ENCODE assay signal across 11 mouse cellular contexts in the genomic region with DNA sequence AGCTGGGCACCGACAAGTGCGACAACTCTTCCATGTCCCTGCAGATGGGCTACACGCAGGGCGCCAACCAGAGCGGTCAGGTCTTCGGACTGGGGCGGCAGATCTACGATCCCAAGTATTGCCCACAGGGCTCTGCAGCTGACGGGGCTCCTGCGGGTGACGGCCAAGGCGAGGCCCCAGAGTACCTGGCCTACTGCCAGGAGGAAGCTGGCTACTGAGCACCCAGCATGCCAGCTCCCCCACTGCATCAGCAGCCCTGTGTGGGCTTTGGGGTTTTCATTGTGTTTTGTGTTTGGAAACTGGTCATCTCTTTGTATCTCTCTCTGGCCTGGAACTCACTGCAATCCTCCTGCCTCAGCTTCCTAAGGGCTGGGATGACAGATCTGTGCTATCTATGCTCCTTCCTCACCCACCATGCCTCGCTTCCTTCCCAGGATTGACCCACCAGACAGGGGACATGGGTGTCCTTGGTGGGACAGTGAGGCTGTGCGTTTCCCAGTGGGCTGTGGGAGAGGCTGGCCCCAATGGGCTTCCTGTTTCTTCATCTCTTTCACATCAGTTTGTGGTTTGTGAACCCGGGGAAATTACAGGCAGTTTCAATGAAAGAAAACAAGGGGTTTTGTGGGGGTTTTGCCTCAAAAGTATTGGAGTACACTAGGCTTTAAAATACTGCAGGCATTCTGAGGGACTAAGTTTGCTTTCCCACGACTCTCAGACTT. TPM values are rescaled to one million over a fixed set of nuclear protein-coding genes. Genes with fewer than 3 reads are reported as not detected.
A peak's percentile ranks its signal among the peaks of the same experiment; 100 is the strongest.
DNase-seq lines count a peak whose midpoint lies in the region; ATAC-seq lines count a peak whose summit lies in the region.
"Had no signal": no experiment of that assay in that cellular context is flagged by ENCODE, and none has a peak within 500 bp of the region (broad histone marks: within the 10 kb centered on the region; RNA-seq: fewer than 3 reads in every experiment).

No protein-coding gene starts in this region.

- H3K4me1 ChIP-seq in heart, embryonic 12.5 days (replicated peaks): peaks cover 34% of the 10 kb centered on the region
- peaks cover 28% of the 10 kb centered on the region for H3K4me1 ChIP-seq in embryonic facial prominence, embryonic 13.5 days
- peaks cover 20% of the 10 kb centered on the region for H3K4me1 ChIP-seq in forebrain, embryonic 16.5 days (replicated peaks; ENCODE audit: control insufficient read depth, insufficient read depth, low read length)

- WGBS in heart, embryonic 12.5 days: 86% methylated on average over 16 of the region's 16 CpGs
- 86% methylated on average over 16 of the region's 16 CpGs for WGBS in embryonic facial prominence, embryonic 13.5 days
- 73% methylated on average over 16 of the region's 16 CpGs for WGBS in forebrain, embryonic 16.5 days

- peaks cover 12% of the 10 kb centered on the region; the same call in 1 of the 2 replicates for H3K9me3 ChIP-seq in heart, embryonic 12.5 days (replicated peaks)
- peaks cover 7% of the 10 kb centered on the region; the same call in 1 of the 2 replicates for H3K9me3 ChIP-seq in embryonic facial prominence, embryonic 13.5 days
- peaks cover 5% of the 10 kb centered on the region; the same call in 1 of the 2 replicates for H3K9me3 ChIP-seq in forebrain, embryonic 16.5 days (ENCODE audit: control insufficient read depth, low read length)
- H3K9me3 ChIP-seq: forebrain, embryonic 15.5 days had no signal

- H3K4me3 ChIP-seq in heart, embryonic 12.5 days: no peak overlapping the region
- H3K4me3 ChIP-seq in embryonic facial prominence, embryonic 13.5 days: no peak overlapping the region
- H3K4me3 ChIP-seq in forebrain, embryonic 16.5 days (replicated peaks; ENCODE audit: low read length): no peak overlapping the region
- H3K4me3 ChIP-seq: forebrain, embryonic 15.5 days had no signal

- ATAC-seq in heart, embryonic 12.5 days (ENCODE audit: insufficient number of reproducible peaks, low FRiP score): no peak
- ATAC-seq in CD4-positive, CD25-positive, alpha-beta regulatory T cell, adult 4 months: peak; percentile 17
- ATAC-seq in embryonic facial prominence, embryonic 13.5 days (ENCODE audit: insufficient number of reproducible peaks, insufficient read depth, low FRiP score, low TSS enrichment, low read depth): no peak
- peak; percentile 48 for ATAC-seq in megakaryocyte, adult 5-6 weeks (ENCODE audit: poor library complexity, severe bottlenecking)
- no peak for ATAC-seq in forebrain, embryonic 16.5 days
- ATAC-seq: forebrain, embryonic 15.5 days; Patski had no signal

- H3K4me2 ChIP-seq in heart, embryonic 12.5 days: no peak overlapping the region
- H3K4me2 ChIP-seq in embryonic facial prominence, embryonic 13.5 days: no peak overlapping the region
- no peak overlapping the region for H3K4me2 ChIP-seq in forebrain, embryonic 16.5 days (ENCODE audit: low read length)
- H3K4me2 ChIP-seq: forebrain, embryonic 15.5 days had no signal

- intact Hi-C loops in heart, postnatal 36 days (cut with DNase I): loop anchor here (10.0 kb wide), 1 partner anchor 700 kb away; no protein-coding TSS in a partner anchor

- peaks cover 12% of the 10 kb centered on the region for H3K27me3 ChIP-seq in heart, embryonic 12.5 days (replicated peaks)
- peaks cover 18% of the 10 kb centered on the region for H3K27me3 ChIP-seq in embryonic facial prominence, embryonic 13.5 days
- H3K27me3 ChIP-seq in forebrain, embryonic 16.5 days (replicated peaks; ENCODE audit: control insufficient read depth, insufficient read depth, low read length): peaks cover 11% of the 10 kb centered on the region
- H3K27me3 ChIP-seq: Patski had no signal

- H3K27ac ChIP-seq in heart, embryonic 12.5 days (ENCODE audit: poor library complexity, severe bottlenecking): no peak overlapping the region
- peak overlapping the region; percentile 12; the same call in 1 of the 2 replicates for H3K27ac ChIP-seq in embryonic facial prominence, embryonic 13.5 days
- no peak overlapping the region for H3K27ac ChIP-seq in forebrain, embryonic 16.5 days (ENCODE audit: low read length)
- H3K27ac ChIP-seq: forebrain, embryonic 15.5 days; liver, embryonic 14.5 days had no signal

- H3K36me3 ChIP-seq in heart, embryonic 12.5 days: peaks cover 49% of the 10 kb centered on the region
- H3K36me3 ChIP-seq in embryonic facial prominence, embryonic 13.5 days: peaks cover 47% of the 10 kb centered on the region
- H3K36me3 ChIP-seq in forebrain, embryonic 16.5 days (ENCODE audit: control insufficient read depth, insufficient read depth): no peaks in the 10 kb centered on the region
- H3K36me3 ChIP-seq: forebrain, embryonic 15.5 days had no signal

- peak; percentile 35 to 51 for DNase-seq in heart, postnatal 36 days
- no peak for DNase-seq in layer of hippocampus, adult 11-12 months (ENCODE audit: low spot score)
- no peak for DNase-seq in right cerebral cortex, postnatal 36 days (ENCODE audit: low spot score in 2 of 2)

- H3K9ac ChIP-seq in heart, embryonic 12.5 days: no peak overlapping the region
- no peak overlapping the region for H3K9ac ChIP-seq in embryonic facial prominence, embryonic 13.5 days
- no peak overlapping the region for H3K9ac ChIP-seq in forebrain, embryonic 16.5 days (replicated peaks; ENCODE audit: low read depth, low read length)
- H3K9ac ChIP-seq: forebrain, embryonic 15.5 days; liver, embryonic 14.5 days had no signal

RNA-seq across cellular contexts. Expression of a gene that starts 1.7 kb away (rescaled TPM):
- total RNA-seq in heart, postnatal 36 days (2021): 1 to 10 TPM; 7.7 to 7.9 TPM
- polyA plus RNA-seq in heart, embryonic 12.5 days (2016; fragmentation: Nextera tagmentation; extraction: Ambion mirVana): 4.5 and 5.1 TPM in 2 replicates
- polyA plus RNA-seq in CD4-positive, CD25-positive, alpha-beta regulatory T cell, adult 4 months (2017; shearing (Covaris generic)): 10 to 100 TPM; 11.4 to 16.4 TPM
- polyA plus RNA-seq in embryonic facial prominence, embryonic 13.5 days (2015; fragmentation: Nextera tagmentation; extraction: Ambion mirVana): 2.2 and 2.6 TPM in 2 replicates
- total RNA-seq in megakaryocyte, adult 5-6 weeks (2015): 32.6 and 34.7 TPM in 2 replicates
- 33.6 and 37.4 TPM in 2 replicates for total RNA-seq in megakaryocyte, adult 5-6 weeks (2017)
- polyA plus RNA-seq in forebrain, embryonic 16.5 days (2015; fragmentation: Nextera tagmentation; extraction: Ambion mirVana): 3.9 and 4.7 TPM in 2 replicates

RNA-seq across cellular contexts. Expression of a gene that starts 6.2 kb away (rescaled TPM):
- 10 to 100 TPM; 29.9 to 30.6 TPM for total RNA-seq in heart, postnatal 36 days (2021)
- polyA plus RNA-seq in heart, embryonic 12.5 days (2016; fragmentation: Nextera tagmentation; extraction: Ambion mirVana): 302 and 307 TPM in 2 replicates
- 100 to 1,000 TPM; 904 to 969 TPM for polyA plus RNA-seq in CD4-positive, CD25-positive, alpha-beta regulatory T cell, adult 4 months (2017; shearing (Covaris generic))
- 298 and 319 TPM in 2 replicates for polyA plus RNA-seq in embryonic facial prominence, embryonic 13.5 days (2015; fragmentation: Nextera tagmentation; extraction: Ambion mirVana)
- 174 and 175 TPM in 2 replicates for total RNA-seq in megakaryocyte, adult 5-6 weeks (2015)
- total RNA-seq in megakaryocyte, adult 5-6 weeks (2017): 286 and 299 TPM in 2 replicates
- 30.5 and 31.3 TPM in 2 replicates for polyA plus RNA-seq in forebrain, embryonic 16.5 days (2015; fragmentation: Nextera tagmentation; extraction: Ambion mirVana)

RNA-seq across cellular contexts. Expression of a gene that starts 10.4 kb away (rescaled TPM):
- 100 to 1,000 TPM; 107 to 120 TPM for total RNA-seq in heart, postnatal 36 days (2021)
- polyA plus RNA-seq in heart, embryonic 12.5 days (2016; fragmentation: Nextera tagmentation; extraction: Ambion mirVana): 20.8 and 20.9 TPM in 2 replicates
- polyA plus RNA-seq in CD4-positive, CD25-positive, alpha-beta regulatory T cell, adult 4 months (2017; shearing (Covaris generic)): 1 to 10 TPM; 1.2 to 2.5 TPM
- 15.4 and 17.0 TPM in 2 replicates for polyA plus RNA-seq in embryonic facial prominence, embryonic 13.5 days (2015; fragmentation: Nextera tagmentation; extraction: Ambion mirVana)
- 51.6 and 52.2 TPM in 2 replicates for total RNA-seq in megakaryocyte, adult 5-6 weeks (2015)
- total RNA-seq in megakaryocyte, adult 5-6 weeks (2017): 52.1 and 53.2 TPM in 2 replicates
- polyA plus RNA-seq in forebrain, embryonic 16.5 days (2015; fragmentation: Nextera tagmentation; extraction: Ambion mirVana): 12.3 and 12.8 TPM in 2 replicates

RNA-seq across cellular contexts. Expression of a gene that starts 21.9 kb away (rescaled TPM):
- 1 to 10 TPM; 4.1 to 5.9 TPM for total RNA-seq in heart, postnatal 36 days (2021)
- 7.5 and 8.5 TPM in 2 replicates for polyA plus RNA-seq in heart, embryonic 12.5 days (2016; fragmentation: Nextera tagmentation; extraction: Ambion mirVana)
- polyA plus RNA-seq in CD4-positive, CD25-positive, alpha-beta regulatory T cell, adult 4 months (2017; shearing (Covaris generic)): 100 to 1,000 TPM; 233 to 369 TPM
- polyA plus RNA-seq in embryonic facial prominence, embryonic 13.5 days (2015; fragmentation: Nextera tagmentation; extraction: Ambion mirVana): 3.9 and 4.6 TPM in 2 replicates
- total RNA-seq in megakaryocyte, adult 5-6 weeks (2015): 135 and 140 TPM in 2 replicates
- 235 and 237 TPM in 2 replicates for total RNA-seq in megakaryocyte, adult 5-6 weeks (2017)
- polyA plus RNA-seq in forebrain, embryonic 16.5 days (2015; fragmentation: Nextera tagmentation; extraction: Ambion mirVana): 1.2 and 1.8 TPM in 2 replicates

RNA-seq across cellular contexts. Expression of a gene that starts 24.0 kb away (rescaled TPM):
- under 1 TPM; 0.27 to 0.28 TPM for total RNA-seq in heart, postnatal 36 days (2021)
- 0.12 and 0.29 TPM in 2 replicates for polyA plus RNA-seq in heart, embryonic 12.5 days (2016; fragmentation: Nextera tagmentation; extraction: Ambion mirVana)
- polyA plus RNA-seq in CD4-positive, CD25-positive, alpha-beta regulatory T cell, adult 4 months (2017; shearing (Covaris generic)): under 1 TPM in 1 of 2 experiments, not detected in 1; 0.58 TPM
- polyA plus RNA-seq in embryonic facial prominence, embryonic 13.5 days (2015; fragmentation: Nextera tagmentation; extraction: Ambion mirVana): 0.52 and 0.83 TPM in 2 replicates
- total RNA-seq in megakaryocyte, adult 5-6 weeks (2015): not detected in 2 replicates
- total RNA-seq in megakaryocyte, adult 5-6 weeks (2017): 0.18 TPM in 1 of 2 replicates, not detected in the other
- polyA plus RNA-seq in forebrain, embryonic 16.5 days (2015; fragmentation: Nextera tagmentation; extraction: Ambion mirVana): 0.29 and 0.60 TPM in 2 replicates

Comparison
In these comparisons a context has a peak if more than half of its experiments do, and no peak if none do; other contexts are left out.
1. DNase-seq: peak in heart, postnatal 36 days (2 of 2); none in layer of hippocampus, adult 11-12 months (single experiment) and right cerebral cortex, postnatal 36 days (0 of 2).
2. ATAC-seq: peak in CD4-positive, CD25-positive, alpha-beta regulatory T cell, adult 4 months (single experiment) and megakaryocyte, adult 5-6 weeks (single experiment); none in heart, embryonic 12.5 days (single experiment), embryonic facial prominence, embryonic 13.5 days (single experiment) and forebrain, embryonic 16.5 days (single experiment).